Mouse (Mus musculus) stomach, embryonic 16.5 days (tissue): ENCODE measurements around the gene Lrp5. TPM values are rescaled to one million over a fixed set of nuclear protein-coding genes. Genes with fewer than 3 reads are reported as not detected.
A peak's percentile ranks its signal among the peaks of the same experiment; 100 is the strongest.

Source experiments
- ATAC-seq: fragments of 200-750 bp; cut with Nextera tagmentation; 2 replicates; pipeline ENCODE4 v1.8.0; 2017; ENCODE audit warnings: moderate number of reproducible peaks, moderate TSS enrichment; ENCODE audit not compliant: insufficient read depth, low FRiP score
- H3K27ac ChIP-seq: fragments of 300-500 bp; sonication (generic); 2 replicates; pipeline ENCODE4 v1.5.1; 2014; ENCODE audit warnings: low read length
- H3K27me3 ChIP-seq: fragments of 300-500 bp; sonication (generic); 2 replicates; pipeline ENCODE4 v1.6.1; 2014; ENCODE audit warnings: low read length, control low read depth, mixed read lengths; ENCODE audit not compliant: control insufficient read depth, insufficient read depth
- H3K36me3 ChIP-seq: fragments of 300-500 bp; sonication (generic); 2 replicates; pipeline ENCODE4 v1.6.1; 2014; ENCODE audit warnings: low read length; ENCODE audit not compliant: control insufficient read depth, insufficient read depth
- H3K4me1 ChIP-seq: fragments of 300-500 bp; sonication (generic); 2 replicates; pipeline ENCODE4 v1.6.1; 2014; ENCODE audit warnings: low read length, control low read depth, mixed read lengths; ENCODE audit not compliant: control insufficient read depth, insufficient read depth
- H3K4me2 ChIP-seq: fragments of 300-500 bp; sonication (generic); 2 replicates; pipeline ENCODE4 v1.6.1; 2014; ENCODE audit warnings: low read depth, low read length, mixed read lengths
- H3K4me3 ChIP-seq: fragments of 300-500 bp; sonication (generic); replicated peaks from 2 replicates; pipeline ENCODE4 v1.5.1; 2014; ENCODE audit warnings: mild to moderate bottlenecking, low read length
- H3K9ac ChIP-seq: fragments of 300-500 bp; sonication (generic); 2 replicates; pipeline ENCODE4 v1.6.1; 2014; ENCODE audit warnings: low read length
- H3K9me3 ChIP-seq: fragments of 300-500 bp; sonication (generic); replicated peaks from 2 replicates; pipeline ENCODE4 v1.6.1; 2016; ENCODE audit warnings: low read length, control low read depth; ENCODE audit not compliant: control insufficient read depth
- WGBS: fragments of 180-500 bp; shearing (Covaris S2); extraction: QIAGEN DNeasy Blood & Tissue Kit; methylation state at CpG from one replicate; pipeline ENCODE4 v1.1.7; 2014; 5-methylcytosine and 5-hydroxymethylcytosine counted together
- polyA plus RNA-seq: library from polyadenylated mRNA; unstranded; fragments of >200 nt; fragmentation: Nextera tagmentation; extraction: Ambion mirVana; gene quantifications from 2 replicates; pipeline ENCODE4 v1.2.1, GENCODE M21; 2015

Lrp5 gene
- polyA plus RNA-seq, 1 experiment from 2014 or later, result 5.5 TPM

DNA sequence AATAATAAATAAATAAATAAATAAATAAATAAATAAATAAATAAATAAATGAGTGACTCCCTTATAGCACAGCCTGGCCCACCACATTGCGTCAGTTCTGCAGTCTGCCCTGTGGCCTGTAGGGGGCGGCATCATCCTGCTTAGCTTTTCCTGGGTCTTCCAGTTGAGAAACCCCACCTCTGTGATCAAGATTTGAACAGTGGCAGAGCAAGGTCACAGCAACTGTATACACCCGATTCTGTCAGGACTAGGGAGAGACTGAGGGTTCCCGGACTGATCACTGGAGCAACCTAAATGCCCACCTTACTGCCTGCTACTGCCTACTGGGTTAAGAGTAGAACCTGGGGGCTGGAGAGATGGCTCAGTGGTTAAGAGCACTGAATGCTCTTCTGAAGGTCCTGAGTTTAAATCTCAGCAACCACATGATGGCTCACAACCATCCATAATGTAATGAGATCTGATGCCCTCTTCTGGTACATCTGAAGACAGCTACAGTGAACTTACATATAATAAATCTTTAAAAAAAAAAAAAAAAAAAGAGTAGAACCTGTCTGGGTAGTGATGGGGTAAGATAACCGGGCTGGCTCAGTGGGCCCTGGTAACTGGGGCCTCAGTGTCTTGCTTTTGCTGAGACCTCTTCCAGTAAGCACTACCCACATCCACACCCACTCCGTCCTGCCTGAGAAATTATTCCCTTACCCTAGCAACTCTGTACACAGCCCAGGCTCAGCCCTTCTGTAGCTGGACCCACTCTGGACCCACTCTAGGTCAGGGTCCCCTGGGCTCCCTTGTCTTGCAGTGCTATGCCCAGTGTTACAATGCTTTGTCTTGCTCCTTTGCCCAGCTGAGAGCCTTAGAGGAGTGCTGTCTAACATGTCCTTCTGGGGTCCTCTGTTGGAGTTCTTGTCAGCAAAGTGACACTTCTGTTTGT, 13.4 kb upstream of the Lrp5 start:
- no peaks in the 10 kb centered on the region for H3K36me3 ChIP-seq
- 36% methylated on average over 6 of the region's 6 CpGs for WGBS
- no peak overlapping the region for H3K4me2 ChIP-seq
- H3K27ac ChIP-seq, result no peak overlapping the region
- ATAC-seq, result peak; percentile 68; the same call in 1 of the 2 replicates
- H3K9me3 ChIP-seq, result no peaks in the 10 kb centered on the region
- H3K27me3 ChIP-seq, result no peaks in the 10 kb centered on the region
- no peaks in the 10 kb centered on the region for H3K4me1 ChIP-seq
- H3K9ac ChIP-seq, result no peak overlapping the region
- H3K4me3 ChIP-seq, result no peak overlapping the region

DNA sequence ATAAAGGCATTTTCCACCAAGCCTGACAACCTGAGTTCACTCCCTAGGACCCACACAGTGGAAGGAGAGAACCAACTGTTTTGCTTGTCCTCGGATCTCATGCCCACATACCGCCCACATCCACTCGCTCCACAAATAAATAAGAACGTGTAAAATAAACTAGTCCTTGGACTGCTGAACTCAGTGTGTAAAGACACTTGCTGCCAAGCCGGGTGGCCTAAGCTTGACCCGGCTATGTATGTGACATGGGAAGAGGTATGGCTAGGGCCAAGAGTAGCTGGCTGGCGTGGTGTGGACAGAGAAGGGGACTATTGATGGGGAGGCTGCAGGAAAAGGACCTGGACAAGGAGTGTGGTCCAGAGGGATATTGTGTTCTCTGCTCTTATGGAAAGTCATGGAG, 11.7 kb upstream of the Lrp5 start:
- ATAC-seq, result no peak
- H3K9me3 ChIP-seq, result no peaks in the 10 kb centered on the region
- 77% methylated on average over 7 of the region's 7 CpGs for WGBS
- H3K9ac ChIP-seq, result no peak overlapping the region
- no peak overlapping the region for H3K27ac ChIP-seq
- H3K4me3 ChIP-seq, result no peak overlapping the region
- H3K4me1 ChIP-seq, result no peaks in the 10 kb centered on the region
- H3K27me3 ChIP-seq, result no peaks in the 10 kb centered on the region
- no peak overlapping the region for H3K4me2 ChIP-seq
- no peaks in the 10 kb centered on the region for H3K36me3 ChIP-seq

DNA sequence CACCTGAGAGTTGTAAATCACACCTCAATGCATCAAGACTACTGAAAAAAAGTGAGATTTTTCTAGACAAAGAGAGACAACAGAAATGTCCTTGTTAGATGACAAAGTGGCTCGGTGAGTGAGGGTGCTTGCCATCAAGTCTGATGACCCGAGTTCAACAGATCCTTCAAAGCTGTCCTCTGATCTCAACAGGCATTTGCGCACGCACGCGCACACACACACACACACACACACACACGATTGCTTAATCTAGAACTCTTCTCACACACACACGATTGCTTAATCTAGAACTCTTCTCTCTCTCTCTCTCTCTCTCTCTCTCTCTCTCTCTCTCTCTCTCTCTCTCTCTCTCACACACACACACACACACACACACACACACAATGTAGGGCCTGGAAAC, 9.6 kb upstream of the Lrp5 start:
- Histone ChIP-seq H3K4me2 (no peak overlapping the region), H3K36me3 (no peaks in the 10 kb centered on the region), H3K4me3 (no peak overlapping the region), H3K4me1 (no peaks in the 10 kb centered on the region), H3K9me3 (no peaks in the 10 kb centered on the region), H3K9ac (no peak overlapping the region), H3K27me3 (no peaks in the 10 kb centered on the region), H3K27ac (no peak overlapping the region)
- WGBS, result 83% methylated on average over 8 of the region's 8 CpGs
- no peak for ATAC-seq

DNA sequence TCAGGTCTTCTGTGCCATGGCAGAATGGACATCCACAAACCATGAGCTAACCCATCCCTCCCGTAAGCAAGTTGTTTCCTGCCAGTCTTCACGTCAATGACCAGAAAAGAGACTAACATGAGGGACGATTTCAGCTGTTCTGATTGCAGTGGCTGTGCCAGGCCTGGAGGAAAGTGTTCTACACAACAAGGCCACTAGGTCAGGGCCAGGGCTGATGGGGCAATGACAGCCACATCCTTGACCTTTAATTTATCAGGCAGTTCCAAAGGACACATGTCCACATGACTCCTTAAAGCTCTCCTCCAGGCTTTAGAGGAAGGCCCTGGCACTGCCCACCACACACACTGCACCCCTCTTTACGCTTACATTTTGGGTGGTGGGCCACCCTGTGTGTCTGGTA, 9.1 kb upstream of the Lrp5 start:
- Histone ChIP-seq H3K4me3 (no peak overlapping the region), H3K4me1 (no peaks in the 10 kb centered on the region), H3K4me2 (no peak overlapping the region), H3K36me3 (no peaks in the 10 kb centered on the region), H3K9ac (no peak overlapping the region), H3K27me3 (no peaks in the 10 kb centered on the region), H3K9me3 (no peaks in the 10 kb centered on the region), H3K27ac (no peak overlapping the region)
- ATAC-seq, result no peak
- WGBS, result 74% methylated on average over 4 of the region's 4 CpGs

DNA sequence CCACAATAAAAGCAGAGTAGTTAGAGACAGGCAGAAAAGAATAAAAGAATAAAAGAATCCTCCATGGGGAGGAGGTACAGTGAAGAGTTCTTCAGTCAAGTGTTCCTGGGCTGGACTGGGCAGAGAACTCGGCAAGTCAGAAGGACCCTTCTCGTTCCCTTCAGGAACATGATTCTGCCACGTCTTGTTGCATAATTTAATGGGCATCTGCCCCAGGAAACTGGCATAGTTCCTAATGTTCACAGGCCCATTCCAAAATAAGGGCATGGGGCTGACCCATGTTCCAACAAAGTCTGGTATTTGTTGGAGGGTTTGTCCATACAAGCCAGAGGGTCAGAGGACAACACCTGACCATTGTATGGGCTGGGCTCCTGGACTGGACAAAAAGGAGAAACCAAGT, 8.6 kb upstream of the Lrp5 start:
- Histone ChIP-seq H3K4me2 (no peak overlapping the region), H3K4me1 (no peaks in the 10 kb centered on the region), H3K4me3 (no peak overlapping the region), H3K9ac (no peak overlapping the region), H3K27ac (no peak overlapping the region), H3K36me3 (no peaks in the 10 kb centered on the region), H3K9me3 (no peaks in the 10 kb centered on the region), H3K27me3 (no peaks in the 10 kb centered on the region)
- WGBS, result 71% methylated on average over 3 of the region's 3 CpGs
- ATAC-seq, result no peak

DNA sequence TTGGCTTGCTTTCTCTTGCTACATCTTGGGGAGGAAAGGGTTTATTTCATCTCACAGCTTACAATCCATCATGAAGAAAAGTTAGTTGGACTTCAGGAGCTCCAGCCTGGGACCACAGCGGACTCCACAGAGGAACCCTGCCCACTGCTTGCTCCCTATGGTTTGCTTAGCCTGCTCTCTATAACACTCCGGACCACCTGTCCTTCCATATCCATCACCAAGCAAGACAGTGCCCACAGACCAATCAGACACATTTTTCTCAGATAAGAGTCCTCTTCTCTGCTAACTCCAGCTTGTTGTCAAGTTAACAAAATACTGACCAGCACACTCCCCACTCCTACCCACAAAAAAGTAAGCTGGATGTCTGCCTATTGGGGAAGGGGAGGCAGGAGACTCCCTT, 8.1 kb upstream of the Lrp5 start:
- Histone ChIP-seq H3K4me3 (no peak overlapping the region), H3K9ac (no peak overlapping the region), H3K27ac (no peak overlapping the region), H3K36me3 (no peaks in the 10 kb centered on the region), H3K9me3 (no peaks in the 10 kb centered on the region), H3K4me1 (no peaks in the 10 kb centered on the region), H3K4me2 (no peak overlapping the region), H3K27me3 (no peaks in the 10 kb centered on the region)
- ATAC-seq, result no peak
- 47% methylated on average over 2 of the region's 2 CpGs for WGBS

DNA sequence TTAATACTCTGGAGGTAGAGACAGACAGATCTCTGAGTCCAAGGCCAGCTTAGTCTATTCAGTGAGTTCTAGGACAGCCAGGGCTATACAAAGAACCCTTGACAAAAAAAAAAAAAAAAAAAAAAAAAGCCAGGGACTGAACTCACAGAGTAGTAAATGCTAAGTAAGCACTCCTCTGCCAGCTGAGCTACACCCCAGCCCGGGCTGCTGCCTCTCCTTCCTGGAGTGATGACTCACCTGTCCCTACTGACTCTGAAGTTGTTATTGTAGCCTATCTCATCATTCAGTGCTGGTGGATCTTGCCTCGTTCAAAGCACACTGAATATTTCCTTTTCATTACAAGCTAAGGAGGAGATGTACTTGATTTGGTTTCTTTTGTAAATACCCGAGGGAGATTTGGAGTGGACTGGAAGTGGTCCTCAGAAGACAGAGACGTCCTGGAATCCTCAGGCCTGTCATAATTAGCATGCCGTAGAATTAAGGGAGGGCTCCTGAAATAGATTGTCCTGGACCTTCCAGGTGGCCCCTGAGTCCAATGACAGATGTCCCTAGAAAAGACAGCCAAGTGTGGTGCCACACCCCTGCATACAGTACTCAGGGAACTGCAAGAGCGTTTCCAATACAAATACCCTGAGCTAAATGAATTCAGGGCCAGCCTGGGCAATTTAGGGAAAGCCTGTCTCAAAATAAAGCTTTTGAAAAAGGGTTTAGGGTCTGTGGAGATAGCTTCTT, 6.2 kb upstream of the Lrp5 start:
- no peak for ATAC-seq
- Histone ChIP-seq H3K27ac (no peak overlapping the region), H3K4me3 (no peak overlapping the region), H3K9me3 (no peaks in the 10 kb centered on the region), H3K4me2 (no peak overlapping the region), H3K9ac (no peak overlapping the region), H3K27me3 (no peaks in the 10 kb centered on the region), H3K36me3 (no peaks in the 10 kb centered on the region), H3K4me1 (no peaks in the 10 kb centered on the region)
- 42% methylated on average over 6 of the region's 6 CpGs for WGBS

DNA sequence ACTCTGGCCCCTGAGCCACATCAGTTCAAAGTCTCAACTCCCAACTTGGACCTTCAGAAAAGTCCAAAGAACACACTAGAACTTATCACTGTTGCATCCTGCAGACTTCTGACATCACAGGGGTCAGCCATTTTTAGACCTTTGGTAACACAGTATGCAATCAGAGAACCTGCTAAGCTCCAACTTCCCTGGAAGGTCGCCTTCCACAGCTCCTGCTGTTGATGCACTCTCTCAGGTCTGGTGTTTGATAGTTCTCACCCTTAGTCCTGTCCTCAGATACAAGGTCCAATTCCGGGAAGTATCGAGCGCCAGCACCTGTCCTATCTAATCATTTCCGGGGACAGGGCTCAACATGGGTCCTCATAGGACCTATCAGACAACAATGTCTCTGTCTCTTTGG, 5.0 kb upstream of the Lrp5 start:
- no peak for ATAC-seq
- Histone ChIP-seq H3K4me3 (no peak overlapping the region), H3K27ac (no peak overlapping the region), H3K9me3 (no peaks in the 10 kb centered on the region), H3K4me2 (no peak overlapping the region), H3K27me3 (no peaks in the 10 kb centered on the region), H3K4me1 (peaks cover 4% of the 10 kb centered on the region; the same call in 1 of the 2 replicates), H3K36me3 (no peaks in the 10 kb centered on the region), H3K9ac (no peak overlapping the region)
- 91% methylated on average over 5 of the region's 5 CpGs for WGBS

DNA sequence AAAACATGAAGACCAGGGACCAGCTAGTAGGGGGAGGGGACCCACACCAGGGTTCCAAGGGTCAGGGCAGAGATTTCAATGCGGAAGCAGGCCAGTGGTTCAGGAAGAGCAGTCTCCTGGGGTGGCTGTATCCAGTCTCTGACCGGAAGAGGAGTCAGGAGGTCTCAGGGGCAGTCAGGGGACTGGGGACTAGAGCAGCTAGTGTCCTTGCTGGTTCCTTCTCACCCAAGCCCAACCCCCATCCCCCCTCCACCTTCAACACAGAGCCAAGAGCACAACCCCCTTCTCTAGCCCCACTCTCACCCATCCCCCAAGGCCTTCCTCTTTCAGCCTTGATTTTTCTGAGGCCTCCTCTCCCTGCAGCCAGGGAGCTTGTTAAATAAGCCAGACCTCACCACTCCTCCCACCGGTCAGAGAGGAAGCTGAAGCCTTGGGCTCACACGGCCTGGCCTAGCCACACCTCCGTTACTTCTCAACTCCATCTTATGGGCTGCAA, 1.4 kb upstream of the Lrp5 start:
- Histone ChIP-seq H3K27me3 (no peaks in the 10 kb centered on the region), H3K36me3 (no peaks in the 10 kb centered on the region), H3K27ac (peak overlapping the region; percentile 11; the same call in 1 of the 2 replicates), H3K4me1 (peaks cover 23% of the 10 kb centered on the region), H3K4me2 (no peak overlapping the region), H3K9me3 (no peaks in the 10 kb centered on the region), H3K4me3 (no peak overlapping the region), H3K9ac (no peak overlapping the region; the same call in 1 of the 2 replicates)
- 41% methylated on average over 5 of the region's 5 CpGs for WGBS
- ATAC-seq, result peak; percentile 14; the same call in 1 of the 2 replicates
